Mouse (Mus musculus) heart, embryonic 12.5 days (tissue): ENCODE measurements around the gene Gsc2. TPM values are rescaled to one million over a fixed set of nuclear protein-coding genes. Genes with fewer than 3 reads are reported as not detected.

ENCODE experiments used
- ATAC-seq: fragments of 200-750 bp; cut with Nextera tagmentation; 2 replicates; pipeline ENCODE4 v1.8.0; 2017; ENCODE audit warnings: moderate TSS enrichment, moderate library complexity; ENCODE audit not compliant: insufficient number of reproducible peaks, low FRiP score
- H3K27ac ChIP-seq: fragments of 300-500 bp; sonication (generic); 2 replicates; pipeline ENCODE4 v1.5.1; 2016; ENCODE audit warnings: mild to moderate bottlenecking, moderate library complexity; ENCODE audit not compliant: poor library complexity, severe bottlenecking
- H3K27me3 ChIP-seq: fragments of 300-500 bp; sonication (generic); replicated peaks from 2 replicates; pipeline ENCODE4 v1.6.1; 2016; ENCODE audit warnings: mild to moderate bottlenecking, moderate library complexity
- H3K36me3 ChIP-seq: fragments of 300-500 bp; sonication (generic); 2 replicates; pipeline ENCODE4 v1.6.1; 2016; ENCODE audit warnings: mild to moderate bottlenecking, moderate library complexity
- H3K4me1 ChIP-seq: fragments of 300-500 bp; sonication (generic); replicated peaks from 2 replicates; pipeline ENCODE4 v1.6.1; 2016; ENCODE audit warnings: mild to moderate bottlenecking
- H3K4me2 ChIP-seq: fragments of 300-500 bp; sonication (generic); 2 replicates; pipeline ENCODE4 v1.6.1; 2016; ENCODE audit warnings: mild to moderate bottlenecking, moderate library complexity
- H3K4me3 ChIP-seq: fragments of 300-500 bp; sonication (generic); 2 replicates; pipeline ENCODE4 v1.5.1; 2016; ENCODE audit warnings: mild to moderate bottlenecking
- H3K9ac ChIP-seq: fragments of 300-500 bp; sonication (generic); 2 replicates; pipeline ENCODE4 v1.6.1; 2016; ENCODE audit warnings: mild to moderate bottlenecking, moderate library complexity
- H3K9me3 ChIP-seq: fragments of 300-500 bp; sonication (generic); replicated peaks from 2 replicates; pipeline ENCODE4 v1.6.1; 2016; ENCODE audit warnings: mild to moderate bottlenecking, moderate library complexity
- WGBS: fragments of 180-500 bp; shearing (Covaris S2); methylation state at CpG from one replicate; pipeline ENCODE4 v1.1.7; 2016; 5-methylcytosine and 5-hydroxymethylcytosine counted together
- polyA plus RNA-seq: library from polyadenylated mRNA; unstranded; fragments of >200 nt; fragmentation: Nextera tagmentation; extraction: Ambion mirVana; gene quantifications from 2 replicates; pipeline ENCODE4 v1.2.1, GENCODE M21; 2016

Gsc2 gene
- polyA plus RNA-seq, 1 experiment from 2014 or later = not detected

DNA sequence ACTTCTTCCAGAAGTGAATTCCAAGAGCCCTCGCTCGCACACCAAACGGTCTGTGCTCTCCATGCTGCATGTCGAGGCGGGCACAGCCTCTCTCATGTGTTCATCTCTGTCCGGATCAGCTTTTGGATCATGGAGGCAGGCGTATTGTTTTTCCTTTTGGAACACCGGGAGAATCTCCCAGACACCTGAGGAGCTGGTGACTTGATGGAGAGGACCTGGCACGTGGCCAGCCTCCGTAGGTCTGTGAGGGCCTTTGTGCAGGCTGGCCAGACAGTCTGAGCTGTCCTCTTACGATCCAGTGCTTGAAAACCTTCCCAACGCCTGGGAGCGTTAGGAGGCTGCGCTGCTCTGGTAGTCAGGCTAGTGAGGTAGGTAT, 7.3 kb upstream of the Gsc2 start:
- Histone ChIP-seq H3K36me3 (peaks cover 17% of the 10 kb centered on the region), H3K9me3 (0 out of 2 replicates have a peak, but pooled peaks cover 3% of the 10 kb centered on the region), H3K9ac (peak overlapping the region; percentile 90), H3K4me3 (peak overlapping the region; percentile 70), H3K27ac (peak overlapping the region; percentile 63), H3K4me2 (peak overlapping the region; percentile 95), H3K4me1 (peaks cover 24% of the 10 kb centered on the region), H3K27me3 (peaks cover 29% of the 10 kb centered on the region)
- ATAC-seq = peak; percentile 3
- WGBS = under 1% methylated on average over 14 of the region's 14 CpGs

GRCm38 (mm10) chr16:17921325-17922162, 6.7 kb upstream of the Gsc2 start:
- Histone ChIP-seq H3K4me2 (peak overlapping the region; percentile 95), H3K9ac (peak overlapping the region; percentile 90), H3K4me3 (peak overlapping the region; percentile 70), H3K27ac (peak overlapping the region; percentile 72), H3K9me3 (0 out of 2 replicates have a peak, but pooled peaks cover 3% of the 10 kb centered on the region), H3K36me3 (peaks cover 17% of the 10 kb centered on the region), H3K4me1 (peaks cover 18% of the 10 kb centered on the region), H3K27me3 (peaks cover 35% of the 10 kb centered on the region)
- peak; percentile 94 for ATAC-seq
- 2% methylated on average over 45 of the region's 47 CpGs for WGBS

DNA sequence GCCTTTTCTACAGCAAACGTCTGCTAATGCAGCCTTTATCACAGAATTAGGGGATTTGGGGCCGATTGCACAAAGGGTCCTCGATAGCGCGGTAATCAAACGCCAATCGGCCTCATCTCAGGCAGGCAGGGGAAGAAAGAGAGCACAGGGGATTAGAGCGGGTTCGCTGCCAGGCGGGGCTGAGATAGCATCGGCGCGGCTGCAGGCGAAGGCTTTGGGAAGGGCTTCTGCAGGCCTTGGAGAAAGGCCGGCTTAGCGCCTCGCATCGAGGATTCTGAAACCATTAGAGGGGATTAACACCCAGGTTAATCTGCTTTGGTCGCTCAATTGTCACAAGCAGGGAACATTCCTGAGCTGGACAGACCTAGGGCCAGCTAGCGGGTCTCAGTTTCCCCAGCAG, 5.7 kb upstream of the Gsc2 start:
- peak overlapping the region; percentile 48 for H3K9ac ChIP-seq
- 0 out of 2 replicates have a peak, but pooled peaks cover 3% of the 10 kb centered on the region for H3K9me3 ChIP-seq
- peaks cover 18% of the 10 kb centered on the region for H3K4me1 ChIP-seq
- 5% methylated on average over 20 of the region's 20 CpGs for WGBS
- peak overlapping the region; percentile 70 for H3K4me3 ChIP-seq
- H3K36me3 ChIP-seq = peaks cover 9% of the 10 kb centered on the region
- H3K27ac ChIP-seq = no peak overlapping the region
- H3K27me3 ChIP-seq = peaks cover 44% of the 10 kb centered on the region
- ATAC-seq = no peak
- peak overlapping the region; percentile 95 for H3K4me2 ChIP-seq

DNA sequence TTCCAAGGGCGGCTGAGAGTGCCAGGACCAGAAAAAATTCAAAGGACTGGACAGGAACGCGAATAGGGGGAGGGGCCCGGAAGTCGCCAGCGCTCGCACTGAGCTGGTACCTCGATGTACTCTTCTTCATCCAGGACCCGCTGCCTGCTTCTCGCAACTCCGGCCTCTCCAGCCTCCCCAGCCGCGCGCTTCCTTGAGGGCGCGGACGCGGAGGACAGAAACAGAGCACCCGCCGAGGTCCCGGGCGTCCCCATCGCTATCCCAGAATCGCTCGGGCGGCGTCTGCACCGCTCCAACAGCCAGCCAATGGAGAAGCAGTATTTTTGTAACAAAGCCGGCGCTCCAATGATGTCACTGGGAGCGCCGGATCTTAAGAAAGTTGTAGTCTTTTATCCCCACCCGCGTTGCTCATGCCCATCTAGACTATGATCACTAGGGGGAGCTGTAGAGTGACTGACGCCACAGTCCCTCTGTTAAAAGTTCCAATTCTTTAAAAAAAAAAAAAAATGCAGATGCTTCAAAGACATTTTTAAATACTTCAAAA, 3.7 kb downstream of the Gsc2 start, which contains the start of gene Ess2:
Ess2 (minus strand) TSS at position 297 of the 544 bp plus-strand sequence.
- H3K4me3 ChIP-seq = peak within 1 kb of the TSS; percentile 89

GRCm38 (mm10) chr16:17898462-17898861, 16.4 kb downstream of the Gsc2 start, which contains the start of the genes Dgcr2 and Tssk2:
Dgcr2 (minus strand) TSS chr16:17898562.
Tssk2 (plus strand) TSS chr16:17898637.
- no peak within 1 kb of the TSS for H3K9ac ChIP-seq

More for the DNA sequence above, 3.7 kb downstream of the Gsc2 start, which contains the start of gene Ess2:
- H3K27me3 ChIP-seq = peaks cover 46% of the 10 kb centered on the region
- H3K9ac ChIP-seq = peak within 1 kb of the TSS; percentile 79
- H3K27ac ChIP-seq = no peak within 1 kb of the TSS
- peak within 1 kb of the TSS; percentile 88 for H3K4me2 ChIP-seq
- ATAC-seq = peak; percentile 91
- no peaks in the 10 kb centered on the region for H3K9me3 ChIP-seq
- peaks cover 19% of the 10 kb centered on the region for H3K4me1 ChIP-seq
- under 1% methylated on average over 35 of the region's 35 CpGs for WGBS
- H3K36me3 ChIP-seq = peaks cover 33% of the 10 kb centered on the region

GRCm38 (mm10) chr16:17896091-17896490, 18.8 kb downstream of the Gsc2 start:
- ATAC-seq = no peak

More at GRCm38 (mm10) chr16:17898462-17898861, 16.4 kb downstream of the Gsc2 start, which contains the start of the genes Dgcr2 and Tssk2:
- no peak within 1 kb of the TSS for H3K4me2 ChIP-seq
- ATAC-seq = no peak
- H3K27ac ChIP-seq = no peak within 1 kb of the TSS
- H3K4me3 ChIP-seq = no peak within 1 kb of the TSS
- 86% methylated on average over 14 of the region's 14 CpGs for WGBS
- no peaks in the 10 kb centered on the region for H3K4me1 ChIP-seq
- no peaks in the 10 kb centered on the region for H3K9me3 ChIP-seq
- peaks cover 53% of the 10 kb centered on the region for H3K36me3 ChIP-seq
- H3K27me3 ChIP-seq = no peaks in the 10 kb centered on the region

GRCm38 (mm10) chr16:17893923-17894322, 20.9 kb downstream of the Gsc2 start, which contains the start of gene Tssk1:
Tssk1 (plus strand) TSS chr16:17894223.
- H3K4me3 ChIP-seq = no peak within 1 kb of the TSS
- no peak within 1 kb of the TSS for H3K4me2 ChIP-seq
- no peak within 1 kb of the TSS for H3K9ac ChIP-seq
- WGBS = 69% methylated on average over 2 of the region's 2 CpGs
- no peaks in the 10 kb centered on the region for H3K9me3 ChIP-seq
- ATAC-seq = no peak
- H3K36me3 ChIP-seq = peaks cover 13% of the 10 kb centered on the region
- H3K4me1 ChIP-seq = peaks cover 20% of the 10 kb centered on the region
- H3K27ac ChIP-seq = no peak within 1 kb of the TSS
- no peaks in the 10 kb centered on the region for H3K27me3 ChIP-seq

More at GRCm38 (mm10) chr16:17896091-17896490, 18.8 kb downstream of the Gsc2 start:
- no peak overlapping the region for H3K4me2 ChIP-seq
- peaks cover 9% of the 10 kb centered on the region; the same call in 1 of the 2 replicates for H3K4me1 ChIP-seq
- H3K9ac ChIP-seq = no peak overlapping the region
- H3K9me3 ChIP-seq = no peaks in the 10 kb centered on the region
- H3K27me3 ChIP-seq = no peaks in the 10 kb centered on the region
- no peak overlapping the region for H3K27ac ChIP-seq
- H3K36me3 ChIP-seq = peaks cover 30% of the 10 kb centered on the region
- no peak overlapping the region for H3K4me3 ChIP-seq

- H3K4me3 ChIP-seq = no peak overlapping the region
- 50% methylated on average over 3 of the region's 3 CpGs for WGBS
- H3K27ac ChIP-seq = no peak overlapping the region
- no peak overlapping the region for H3K9ac ChIP-seq
- peaks cover 5% of the 10 kb centered on the region for H3K36me3 ChIP-seq
- no peaks in the 10 kb centered on the region for H3K27me3 ChIP-seq
- peaks cover 20% of the 10 kb centered on the region for H3K4me1 ChIP-seq
- no peaks in the 10 kb centered on the region for H3K9me3 ChIP-seq
- H3K4me2 ChIP-seq = no peak overlapping the region
- ATAC-seq = no peak
Measured at GRCm38 (mm10) chr16:17892606-17893005, 22.3 kb downstream of the Gsc2 start.

- peak within 1 kb of the TSS; percentile 94 for H3K9ac ChIP-seq
- H3K4me2 ChIP-seq = peak within 1 kb of the TSS; percentile 77
- peaks cover 20% of the 10 kb centered on the region for H3K4me1 ChIP-seq
- H3K27me3 ChIP-seq = no peaks in the 10 kb centered on the region
- H3K9me3 ChIP-seq = no peaks in the 10 kb centered on the region
- under 1% methylated on average over 38 of the region's 38 CpGs for WGBS
- peak within 1 kb of the TSS; percentile 94 for H3K27ac ChIP-seq
- H3K36me3 ChIP-seq = peaks cover 5% of the 10 kb centered on the region
- H3K4me3 ChIP-seq = peak within 1 kb of the TSS; percentile 67
- peak; percentile 99 for ATAC-seq
Measured at GRCm38 (mm10) chr16:17891567-17891959, 23.3 kb downstream of the Gsc2 start, which contains the start of gene Gm20518. Gm20518 (minus strand) TSS chr16:17891671.

GRCm38 (mm10) chr16:17890917-17891566, 23.8 kb downstream of the Gsc2 start:
- Histone ChIP-seq H3K4me2 (peak overlapping the region; percentile 77), H3K9me3 (no peaks in the 10 kb centered on the region), H3K27ac (peak overlapping the region; percentile 94), H3K9ac (peak overlapping the region; percentile 94), H3K4me1 (peaks cover 20% of the 10 kb centered on the region), H3K36me3 (peaks cover 5% of the 10 kb centered on the region), H3K4me3 (peak overlapping the region; percentile 67), H3K27me3 (no peaks in the 10 kb centered on the region)
- WGBS = under 1% methylated on average over 44 of the region's 44 CpGs
- ATAC-seq = peak; percentile 78
